Mouse (Mus musculus): ENCODE results near the gene Lrg1. TPM values are rescaled to one million over a fixed set of nuclear protein-coding genes. Genes with fewer than 3 reads are reported as not detected.

Gene Lrg1
- polyA plus RNA-seq, 1 experiment = 0.18 TPM

DNA sequence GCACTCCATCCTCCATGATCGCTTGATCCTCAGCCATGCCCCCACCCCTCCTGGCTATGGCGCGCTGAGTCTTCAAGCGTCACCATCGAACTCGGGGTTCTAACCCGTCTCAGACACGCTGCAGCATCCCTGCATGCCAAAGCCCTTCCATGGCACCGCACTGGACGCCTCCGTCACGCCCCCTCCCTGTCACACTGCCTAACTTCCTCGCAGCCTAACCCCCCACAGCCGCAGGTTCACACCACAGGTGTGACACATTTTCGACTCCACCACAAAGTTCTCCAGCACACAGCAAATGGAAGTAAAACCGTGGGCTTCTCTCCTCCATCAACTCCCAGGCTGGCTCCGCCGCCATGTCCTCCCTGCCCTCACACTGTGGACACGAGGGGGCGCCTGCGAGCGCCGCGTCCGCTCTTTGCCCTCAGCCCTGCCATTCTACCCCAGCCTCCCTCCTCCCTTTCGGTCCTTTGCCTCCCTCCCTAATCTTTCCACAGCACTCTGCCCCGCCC lies 12.7 kb upstream of the Lrg1 start:
- DNase-seq (ENCODE audit: low read depth) = no peak
- TF ChIP-seq POLR2A (IDR thresholded peaks at IDR 0.05; ENCODE audit: borderline replicate concordance, extremely low read depth, insufficient read depth, insufficient read length, poor library complexity, severe bottlenecking) (no peak), CTCF (IDR thresholded peaks at IDR 0.05; ENCODE audit: borderline replicate concordance, extremely low read depth, insufficient read depth, insufficient read length) (peak; percentile 75)

DNA sequence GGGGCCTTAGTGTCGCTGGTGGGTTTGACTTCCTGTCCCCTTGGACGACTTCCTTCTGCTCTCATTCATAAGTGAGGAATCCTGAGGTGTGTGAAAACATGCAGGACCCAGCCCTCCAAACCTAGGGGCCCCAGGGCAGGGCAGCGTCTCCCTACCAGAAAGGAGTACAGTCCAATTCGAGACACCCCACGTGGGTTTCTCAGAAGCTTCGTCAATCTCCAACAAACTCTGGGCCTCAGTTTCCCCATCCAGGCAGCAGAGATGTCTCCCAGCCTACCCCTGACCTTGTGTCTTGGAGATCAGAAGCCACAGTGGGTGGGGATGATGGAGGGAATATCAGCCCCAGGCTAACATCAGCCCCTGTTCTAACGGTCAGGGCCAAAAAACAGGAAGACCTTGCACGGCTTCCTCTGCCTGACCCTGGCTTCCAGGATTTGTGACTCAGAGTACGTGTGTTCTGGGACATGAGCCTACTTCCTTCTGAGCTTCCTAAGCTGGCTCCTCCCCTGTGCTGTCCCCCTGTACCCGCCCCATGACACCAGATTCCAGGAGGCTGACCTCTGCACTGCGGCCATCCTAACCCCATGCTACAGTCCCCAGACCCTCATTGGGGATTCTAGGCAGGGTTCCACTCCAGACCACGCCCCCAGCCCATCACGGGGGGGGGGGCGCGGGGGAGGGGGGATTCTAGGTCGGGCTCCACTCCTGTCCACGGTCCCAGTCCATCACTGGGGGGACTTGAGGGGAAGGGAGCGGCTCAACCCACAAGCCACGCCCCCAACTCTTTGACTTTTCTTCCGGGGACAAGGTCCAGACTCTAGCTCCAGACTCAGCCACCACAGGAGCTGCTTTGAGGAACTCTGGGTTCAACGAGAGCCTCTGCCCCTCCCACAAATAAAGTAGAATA lies 11.9 kb upstream of the Lrg1 start:
- DNase-seq (ENCODE audit: low read depth) = no peak
- TF ChIP-seq CTCF (IDR thresholded peaks at IDR 0.05; ENCODE audit: borderline replicate concordance, extremely low read depth, insufficient read depth, insufficient read length) (no peak), POLR2A (IDR thresholded peaks at IDR 0.05; ENCODE audit: borderline replicate concordance, extremely low read depth, insufficient read depth, insufficient read length, poor library complexity, severe bottlenecking) (no peak)

DNA sequence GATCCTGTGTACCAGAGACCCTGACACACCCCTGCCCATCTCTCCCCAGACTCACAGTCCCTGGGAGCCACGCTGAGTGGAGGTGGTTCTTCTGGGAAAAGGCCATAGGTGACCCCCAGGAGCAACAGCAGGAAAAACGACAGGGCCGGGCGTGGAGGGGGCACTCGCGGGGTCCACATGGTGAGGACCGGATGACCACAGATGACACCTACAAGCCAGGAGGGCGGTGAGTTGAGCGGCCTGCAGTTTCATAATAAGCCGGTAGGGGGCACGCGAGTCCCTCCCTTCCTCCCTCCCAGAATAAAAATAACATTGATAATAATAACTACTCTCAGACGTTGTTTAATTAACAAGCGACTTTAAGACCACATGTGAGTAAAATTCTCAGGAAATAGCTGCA lies 10.9 kb upstream of the Lrg1 start:
- TF ChIP-seq POLR2A (IDR thresholded peaks at IDR 0.05; ENCODE audit: borderline replicate concordance, extremely low read depth, insufficient read depth, insufficient read length, poor library complexity, severe bottlenecking) (no peak), CTCF (IDR thresholded peaks at IDR 0.05; ENCODE audit: borderline replicate concordance, extremely low read depth, insufficient read depth, insufficient read length) (peak; percentile 92)
- DNase-seq (ENCODE audit: low read depth) = peak; percentile 47

DNA sequence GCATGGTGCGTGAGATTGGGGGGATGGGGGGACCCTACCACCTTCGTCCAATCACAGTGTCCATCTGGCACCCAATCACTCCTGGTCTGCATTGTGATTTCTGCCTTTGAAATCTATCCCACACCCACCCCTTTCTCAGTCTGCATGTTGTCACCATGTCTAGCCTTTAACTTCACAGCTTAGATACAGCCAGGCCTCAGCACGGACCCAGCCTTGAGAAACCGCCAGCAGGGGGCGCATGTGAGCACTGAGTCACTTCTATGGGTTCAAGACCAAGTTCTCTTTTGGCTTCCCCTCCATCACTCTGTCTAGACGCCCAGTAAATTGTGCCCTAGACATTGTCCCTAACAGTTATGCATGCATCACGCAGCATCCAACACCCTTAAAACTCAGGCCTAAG lies 10.0 kb upstream of the Lrg1 start:
- DNase-seq (ENCODE audit: low read depth) = peak; percentile 64

DNA sequence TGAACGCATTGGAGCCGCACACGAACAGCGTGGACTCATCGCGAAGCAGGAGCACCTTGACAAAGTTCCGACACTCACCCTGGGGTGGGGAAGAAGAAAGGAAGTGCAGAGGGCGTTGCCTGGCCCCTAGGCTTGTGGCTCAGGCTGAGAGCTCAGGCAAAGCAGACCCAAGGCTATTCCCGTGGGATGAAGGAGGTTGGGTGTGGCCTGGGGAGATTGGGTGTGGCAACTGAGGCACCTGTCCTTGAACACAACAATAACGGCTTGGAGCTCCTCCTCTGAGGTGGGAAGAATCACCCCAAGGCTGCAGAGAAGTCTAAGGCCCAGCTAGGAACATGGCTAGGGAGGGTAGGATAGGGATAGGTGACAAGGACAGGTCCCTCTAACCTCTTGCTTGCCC lies 9.3 kb upstream of the Lrg1 start:
- DNase-seq (ENCODE audit: low read depth) = no peak

More for the DNA sequence above, 10.0 kb upstream of the Lrg1 start:
- no peak for TF ChIP-seq POLR2A (IDR thresholded peaks at IDR 0.05; ENCODE audit: borderline replicate concordance, extremely low read depth, insufficient read depth, insufficient read length, poor library complexity, severe bottlenecking)
- peak; percentile 81 for TF ChIP-seq CTCF (IDR thresholded peaks at IDR 0.05; ENCODE audit: borderline replicate concordance, extremely low read depth, insufficient read depth, insufficient read length)

DNA sequence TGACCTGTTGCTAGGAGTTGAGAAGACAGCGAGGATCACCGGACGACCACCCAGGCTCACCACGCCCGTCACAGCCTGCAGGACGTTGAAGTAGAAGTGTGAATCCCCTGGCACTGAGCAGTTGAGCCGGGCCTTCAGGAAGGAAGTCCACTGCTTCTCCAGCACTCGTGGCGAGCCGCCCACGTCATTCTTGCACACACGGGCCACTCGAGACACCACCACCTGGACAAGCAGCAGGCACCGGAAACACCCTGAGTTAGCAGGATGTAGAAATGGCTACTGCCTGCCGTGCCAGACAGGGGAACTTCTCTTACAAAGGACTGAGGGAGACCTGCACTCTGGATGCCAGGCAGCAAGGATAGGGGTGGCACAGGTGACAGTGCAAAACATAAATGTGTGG lies 6.4 kb upstream of the Lrg1 start:
- DNase-seq (ENCODE audit: low read depth) = no peak

More for the DNA sequence above, 9.3 kb upstream of the Lrg1 start:
- TF ChIP-seq CTCF (IDR thresholded peaks at IDR 0.05; ENCODE audit: borderline replicate concordance, extremely low read depth, insufficient read depth, insufficient read length) (no peak), POLR2A (IDR thresholded peaks at IDR 0.05; ENCODE audit: borderline replicate concordance, extremely low read depth, insufficient read depth, insufficient read length, poor library complexity, severe bottlenecking) (no peak)

DNA sequence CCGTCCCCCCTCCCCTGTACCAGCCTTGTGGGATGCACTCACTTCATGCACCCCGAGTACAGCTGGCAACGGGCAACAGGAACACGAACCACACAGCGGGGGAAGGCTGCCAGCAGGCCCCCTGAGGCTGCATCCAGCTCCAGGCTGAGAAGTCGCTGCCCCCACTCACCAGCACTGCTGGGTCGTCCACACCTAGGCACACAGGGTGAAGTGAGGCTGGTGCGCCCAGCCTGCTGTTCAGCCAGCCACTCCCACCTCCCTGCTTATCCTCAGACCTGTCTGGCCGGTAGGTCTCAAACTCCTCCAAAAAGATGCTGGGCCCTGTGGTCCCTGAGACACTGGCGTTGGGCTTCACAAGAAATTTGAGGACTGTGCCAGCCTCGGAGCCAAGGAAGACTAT lies 4.4 kb upstream of the Lrg1 start:
- DNase-seq (ENCODE audit: low read depth) = no peak
- TF ChIP-seq CTCF (IDR thresholded peaks at IDR 0.05; ENCODE audit: borderline replicate concordance, extremely low read depth, insufficient read depth, insufficient read length) (no peak), POLR2A (IDR thresholded peaks at IDR 0.05; ENCODE audit: borderline replicate concordance, extremely low read depth, insufficient read depth, insufficient read length, poor library complexity, severe bottlenecking) (no peak)

More for the DNA sequence above, 6.4 kb upstream of the Lrg1 start:
- TF ChIP-seq CTCF (IDR thresholded peaks at IDR 0.05; ENCODE audit: borderline replicate concordance, extremely low read depth, insufficient read depth, insufficient read length) = no peak

DNA sequence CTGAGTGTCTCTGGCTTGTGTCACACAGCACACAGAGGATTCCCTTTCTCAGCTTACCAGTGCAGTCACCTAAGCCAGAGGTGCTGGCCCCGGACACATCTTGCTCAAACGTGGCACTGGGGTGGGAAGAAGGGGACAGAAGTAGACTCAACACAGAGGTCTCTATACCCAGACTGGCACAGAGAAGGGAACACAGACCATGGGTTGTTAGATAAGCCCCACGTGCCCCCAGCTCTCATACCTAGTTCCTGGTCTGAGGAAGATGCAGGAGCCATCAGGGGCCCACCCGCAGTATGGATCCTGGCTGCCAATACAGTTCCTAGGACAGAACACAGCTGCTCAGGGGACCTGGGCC lies 3.5 kb upstream of the Lrg1 start:
- TF ChIP-seq CTCF (IDR thresholded peaks at IDR 0.05; ENCODE audit: borderline replicate concordance, extremely low read depth, insufficient read depth, insufficient read length) = no peak
- no peak for TF ChIP-seq POLR2A (IDR thresholded peaks at IDR 0.05; ENCODE audit: borderline replicate concordance, extremely low read depth, insufficient read depth, insufficient read length, poor library complexity, severe bottlenecking)
- no peak for DNase-seq (ENCODE audit: low read depth)

DNA sequence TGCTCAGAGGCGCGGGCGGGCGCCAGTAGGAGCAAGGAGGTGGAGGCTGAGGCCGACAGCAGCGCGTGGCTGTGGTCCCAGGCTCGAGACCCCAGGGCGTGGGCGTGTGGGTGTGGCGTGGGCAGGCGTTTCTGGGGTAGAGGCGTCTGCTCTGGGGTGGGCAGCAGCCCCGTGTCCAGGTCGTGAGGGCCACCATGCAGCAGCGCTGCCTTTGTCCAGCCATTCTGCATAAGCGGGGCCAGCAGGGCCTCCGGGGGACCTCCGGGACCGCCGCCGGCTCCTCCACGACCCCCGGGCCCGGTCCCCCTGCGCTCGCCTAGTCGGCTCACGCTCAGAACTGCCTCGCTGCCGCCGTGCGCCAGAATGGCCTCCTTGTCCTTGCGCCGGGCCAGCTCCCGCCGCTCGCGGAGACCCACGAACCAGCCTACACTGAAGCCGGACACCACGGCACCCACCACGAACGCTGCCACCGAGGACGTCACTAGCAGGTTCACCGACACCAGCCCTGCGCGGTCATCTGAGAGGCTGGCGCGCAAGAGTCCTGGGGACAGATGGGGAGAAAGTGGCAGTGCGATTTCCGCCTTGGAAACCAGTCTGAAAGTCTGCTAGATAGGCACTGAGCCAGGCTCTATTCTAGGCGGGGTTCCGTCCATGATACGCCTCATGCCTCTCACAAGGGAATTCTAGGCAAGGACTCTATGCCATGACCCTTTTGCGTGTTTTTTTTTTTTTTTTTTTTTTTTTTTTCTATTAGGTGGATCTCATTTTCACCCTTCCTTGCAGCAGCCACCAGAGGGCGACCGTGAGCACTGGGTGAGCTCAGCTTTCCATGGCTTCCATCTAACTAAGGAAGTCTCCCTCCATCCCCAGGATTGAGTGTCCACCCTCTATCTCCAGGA lies 2.8 kb upstream of the Lrg1 start:
- no peak for TF ChIP-seq POLR2A (IDR thresholded peaks at IDR 0.05; ENCODE audit: borderline replicate concordance, extremely low read depth, insufficient read depth, insufficient read length, poor library complexity, severe bottlenecking)
- TF ChIP-seq CTCF (IDR thresholded peaks at IDR 0.05; ENCODE audit: borderline replicate concordance, extremely low read depth, insufficient read depth, insufficient read length) = peak; percentile 75
- peak; percentile 51 for DNase-seq (ENCODE audit: low read depth)

DNA sequence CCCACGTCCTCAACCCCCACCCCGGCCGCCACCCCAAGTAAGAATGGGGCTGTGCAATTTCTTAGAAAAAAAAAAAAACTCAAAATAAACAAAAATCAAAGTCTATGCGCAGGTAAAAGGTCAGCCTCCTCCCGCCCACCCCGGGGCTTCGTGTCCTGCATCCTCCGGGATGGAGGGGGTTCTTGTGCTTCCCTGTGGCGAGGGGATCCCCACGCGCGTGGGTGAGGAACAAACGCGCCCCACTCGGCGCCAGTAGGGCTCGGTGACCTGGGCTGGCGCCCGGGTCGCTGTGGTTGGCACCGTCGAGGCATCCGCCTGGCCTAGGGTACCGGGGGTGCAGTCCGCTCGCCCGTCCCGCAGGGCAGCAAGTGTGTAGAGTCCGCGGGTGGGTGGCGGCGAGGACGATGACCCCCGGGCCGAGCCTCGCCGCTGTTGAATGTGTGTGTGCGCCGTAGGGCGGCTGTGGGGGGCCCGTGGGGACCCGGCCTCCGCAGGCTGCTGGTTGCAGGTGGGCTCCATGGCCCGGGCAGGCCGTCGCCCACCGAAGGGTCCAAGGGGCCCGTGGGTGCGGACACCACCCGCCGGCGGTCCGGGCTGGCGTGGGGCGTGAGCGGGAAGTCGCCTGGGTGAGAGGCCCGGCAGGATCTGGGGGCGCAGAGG lies 2.0 kb upstream of the Lrg1 start:
- TF ChIP-seq POLR2A (IDR thresholded peaks at IDR 0.05; ENCODE audit: borderline replicate concordance, extremely low read depth, insufficient read depth, insufficient read length, poor library complexity, severe bottlenecking) (no peak), CTCF (IDR thresholded peaks at IDR 0.05; ENCODE audit: borderline replicate concordance, extremely low read depth, insufficient read depth, insufficient read length) (no peak)
- DNase-seq (ENCODE audit: low read depth) = no peak

DNA sequence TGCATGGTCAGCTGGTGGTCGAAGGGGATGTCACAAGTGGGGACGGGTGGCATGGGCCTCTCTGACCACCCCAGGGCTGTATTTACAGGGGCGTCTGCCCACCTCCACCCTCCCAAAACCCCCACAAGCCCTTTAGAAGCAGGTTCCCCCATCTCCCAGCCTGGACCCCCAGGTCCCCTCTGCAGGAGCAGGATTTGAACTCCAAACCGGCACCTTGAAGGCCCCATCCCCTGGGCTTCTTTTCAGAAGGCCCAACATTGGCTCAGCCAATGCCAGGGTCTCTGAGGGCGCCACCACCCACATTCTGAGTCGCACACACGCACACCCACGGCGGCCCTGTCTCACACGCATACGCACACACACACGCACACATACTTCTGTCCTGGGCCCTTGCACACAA lies 1.4 kb upstream of the Lrg1 start:
- TF ChIP-seq POLR2A (IDR thresholded peaks at IDR 0.05; ENCODE audit: borderline replicate concordance, extremely low read depth, insufficient read depth, insufficient read length, poor library complexity, severe bottlenecking) (no peak), CTCF (IDR thresholded peaks at IDR 0.05; ENCODE audit: borderline replicate concordance, extremely low read depth, insufficient read depth, insufficient read length) (no peak)
- no peak for DNase-seq (ENCODE audit: low read depth)

Measured in brain, embryonic 14.5 days (tissue).